Mouse (Mus musculus) lung, embryonic 14.5 days (tissue): ENCODE data around the gene Med1. TPM values are rescaled to one million over a fixed set of nuclear protein-coding genes. Genes with fewer than 3 reads are reported as not detected.
A peak's percentile ranks its signal among the peaks of the same experiment; 100 is the strongest.

ENCODE experiments used
- ATAC-seq: fragments of 200-750 bp; cut with Nextera tagmentation; 2 replicates; pipeline ENCODE4 v1.8.0; 2017; ENCODE audit warnings: mild to moderate bottlenecking, moderate TSS enrichment, moderate library complexity; ENCODE audit not compliant: insufficient read depth
- DNase-seq: peaks from one replicate; pipeline ENCODE4 v3.0.0-alpha.2; 2015
- H3K27ac ChIP-seq: fragments of 300-500 bp; sonication (generic); 2 replicates; pipeline ENCODE4 v1.5.1; 2014; ENCODE audit warnings: low read depth, mild to moderate bottlenecking, moderate library complexity
- H3K27me3 ChIP-seq: fragments of 300-500 bp; sonication (generic); 2 replicates; pipeline ENCODE4 v1.6.1; 2014; ENCODE audit warnings: low read length, control low read depth; ENCODE audit not compliant: insufficient read depth
- H3K36me3 ChIP-seq: fragments of 300-500 bp; sonication (generic); 2 replicates; pipeline ENCODE4 v1.6.1; 2014; ENCODE audit warnings: control low read depth; ENCODE audit not compliant: insufficient read depth
- H3K4me1 ChIP-seq: fragments of 300-500 bp; sonication (generic); 2 replicates; pipeline ENCODE4 v1.6.1; 2014; ENCODE audit warnings: antibody characterized with exemption, control low read depth; ENCODE audit not compliant: insufficient read depth
- H3K4me2 ChIP-seq: fragments of 300-500 bp; sonication (generic); 2 replicates; pipeline ENCODE4 v1.6.1; 2014; ENCODE audit warnings: mild to moderate bottlenecking
- H3K4me3 ChIP-seq: fragments of 300-500 bp; sonication (generic); 2 replicates; pipeline ENCODE4 v1.5.1; 2014; ENCODE audit warnings: low read depth, low read length
- H3K9ac ChIP-seq: fragments of 300-500 bp; sonication (generic); 2 replicates; pipeline ENCODE4 v1.6.1; 2014
- H3K9me3 ChIP-seq: fragments of 300-500 bp; sonication (generic); 2 replicates; pipeline ENCODE4 v1.6.1; 2016; ENCODE audit warnings: low read depth, low read length, control low read depth
- CTCF ChIP-seq: IDR thresholded peaks from 2 replicates; pipeline ENCODE4 v1.5.1; 2016; ENCODE audit warnings: antibody characterized with exemption, low read depth
- WGBS: fragments of 180-500 bp; shearing (Covaris S2); extraction: QIAGEN DNeasy Blood & Tissue Kit; methylation state at CpG from one replicate; pipeline ENCODE4 v1.1.7; 2014; 5-methylcytosine and 5-hydroxymethylcytosine counted together
- polyA plus RNA-seq: library from polyadenylated mRNA; unstranded; fragments of >200 nt; fragmentation: Nextera tagmentation; extraction: Ambion mirVana; gene quantifications from 2 replicates; pipeline ENCODE4 v1.2.1, GENCODE M21; 2014

Med1 gene
- polyA plus RNA-seq, 1 experiment from 2014 or later = 62.8 TPM

GRCm38 (mm10) chr11:98205463-98205862 lies 12.4 kb upstream of the Med1 start:
- Histone ChIP-seq H3K9ac (no peak overlapping the region), H3K4me1 (no peaks in the 10 kb centered on the region; the same call in 1 of the 2 replicates), H3K36me3 (peaks cover 31% of the 10 kb centered on the region), H3K27me3 (no peaks in the 10 kb centered on the region), H3K4me3 (peak overlapping the region; percentile 36), H3K27ac (no peak overlapping the region), H3K4me2 (peak overlapping the region; percentile 63), H3K9me3 (no peaks in the 10 kb centered on the region)
- DNase-seq (no peak), ATAC-seq (no peak)
- TF ChIP-seq CTCF = no peak

- H3K9ac ChIP-seq = peak overlapping the region; percentile 99
- peak overlapping the region; percentile 96 for H3K4me3 ChIP-seq
- ATAC-seq = no peak
- WGBS = under 1% methylated on average over 16 of the region's 16 CpGs
- DNase-seq = peak; percentile 31
- H3K27me3 ChIP-seq = no peaks in the 10 kb centered on the region
- no peak for TF ChIP-seq CTCF
- H3K27ac ChIP-seq = peak overlapping the region; percentile 100
- H3K9me3 ChIP-seq = no peaks in the 10 kb centered on the region
- no peaks in the 10 kb centered on the region; the same call in 1 of the 2 replicates for H3K4me1 ChIP-seq
- H3K36me3 ChIP-seq = peaks cover 18% of the 10 kb centered on the region
- peak overlapping the region; percentile 88 for H3K4me2 ChIP-seq
Measured at GRCm38 (mm10) chr11:98203931-98204421, 10.9 kb upstream of the Med1 start.

- DNase-seq (no peak), ATAC-seq (peak; percentile 60)
- Histone ChIP-seq H3K4me2 (peak overlapping the region; percentile 88), H3K9me3 (no peaks in the 10 kb centered on the region), H3K27ac (peak overlapping the region; percentile 100), H3K4me3 (peak overlapping the region; percentile 96), H3K9ac (peak overlapping the region; percentile 99), H3K27me3 (no peaks in the 10 kb centered on the region), H3K4me1 (no peaks in the 10 kb centered on the region; the same call in 1 of the 2 replicates), H3K36me3 (peaks cover 13% of the 10 kb centered on the region; the same call in 1 of the 2 replicates)
- TF ChIP-seq CTCF = no peak
- WGBS = under 1% methylated on average over 37 of the region's 37 CpGs
Measured at GRCm38 (mm10) chr11:98203351-98203911, 10.3 kb upstream of the Med1 start.

- H3K4me3 ChIP-seq = peak within 1 kb of the TSS; percentile 96
- ATAC-seq (peak; percentile 92), DNase-seq (peak; percentile 100)
- H3K27me3 ChIP-seq = no peaks in the 10 kb centered on the region
- peak within 1 kb of the TSS; percentile 99 for H3K9ac ChIP-seq
- no peaks in the 10 kb centered on the region; the same call in 1 of the 2 replicates for H3K4me1 ChIP-seq
- H3K36me3 ChIP-seq = peaks cover 6% of the 10 kb centered on the region; the same call in 1 of the 2 replicates
- TF ChIP-seq CTCF = no peak
- WGBS = under 1% methylated on average over 62 of the region's 63 CpGs
- peak within 1 kb of the TSS; percentile 100 for H3K27ac ChIP-seq
- H3K4me2 ChIP-seq = peak within 1 kb of the TSS; percentile 88
- H3K9me3 ChIP-seq = no peaks in the 10 kb centered on the region
Measured at GRCm38 (mm10) chr11:98202641-98203350, 9.7 kb upstream of the Med1 start, which contains the start of gene Cdk12. TSS of gene Cdk12 (plus strand) at chr11:98203059.

- Histone ChIP-seq H3K9me3 (no peaks in the 10 kb centered on the region), H3K9ac (peak overlapping the region; percentile 67), H3K36me3 (0 out of 2 replicates have a peak, but pooled peaks cover 2% of the 10 kb centered on the region), H3K4me1 (no peaks in the 10 kb centered on the region; the same call in 1 of the 2 replicates), H3K27ac (peak overlapping the region; percentile 100), H3K4me2 (peak overlapping the region; percentile 80), H3K27me3 (no peaks in the 10 kb centered on the region), H3K4me3 (peak overlapping the region; percentile 96)
- DNase-seq (peak; percentile 62), ATAC-seq (0 out of 2 replicates have a peak, but pooled peaks have one; percentile 8)
- 1% methylated on average over 27 of the region's 27 CpGs for WGBS
- TF ChIP-seq CTCF = no peak
Measured at GRCm38 (mm10) chr11:98201791-98202640, 8.9 kb upstream of the Med1 start.

- H3K36me3 ChIP-seq = peaks cover 41% of the 10 kb centered on the region
- ATAC-seq (no peak), DNase-seq (no peak)
- no peak overlapping the region for H3K9ac ChIP-seq
- H3K4me1 ChIP-seq = peaks cover 8% of the 10 kb centered on the region
- 87% methylated on average over 5 of the region's 5 CpGs for WGBS
- no peak for TF ChIP-seq CTCF
- H3K27ac ChIP-seq = no peak overlapping the region
- H3K4me2 ChIP-seq = no peak overlapping the region
- H3K9me3 ChIP-seq = no peaks in the 10 kb centered on the region
- H3K4me3 ChIP-seq = no peak overlapping the region
- H3K27me3 ChIP-seq = no peaks in the 10 kb centered on the region
Measured at GRCm38 (mm10) chr11:98190820-98191219, 2.3 kb downstream of the Med1 start.
